ENCODE assay signal across 11 mouse cellular contexts in the genomic region with DNA sequence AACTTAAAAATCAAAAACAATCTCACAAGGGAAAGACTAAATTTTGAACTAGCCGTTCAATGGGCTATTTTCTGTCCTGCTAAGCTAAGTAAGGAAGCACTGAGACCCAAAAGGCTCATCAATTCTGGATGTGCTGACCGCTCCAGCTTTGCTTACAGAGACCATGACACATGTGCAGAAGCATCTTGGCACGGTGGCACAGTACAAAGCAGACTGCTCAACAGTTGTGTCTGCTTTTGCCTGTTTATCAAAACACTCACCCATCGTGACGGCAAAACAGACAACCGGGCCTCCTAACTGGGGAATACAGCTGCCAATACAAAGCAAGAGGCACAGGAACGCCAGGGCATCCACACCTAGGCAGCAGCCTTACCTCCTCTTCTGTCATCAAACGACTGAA. TPM values are rescaled to one million over a fixed set of nuclear protein-coding genes. Genes with fewer than 3 reads are reported as not detected.
DNase-seq lines count a peak whose midpoint lies in the region; ATAC-seq and TF ChIP-seq lines count a peak whose summit lies in the region.
"Had no signal": no experiment of that assay in that cellular context is flagged by ENCODE, and none has a peak within 500 bp of the region (broad histone marks: within the 10 kb centered on the region; RNA-seq: fewer than 3 reads in every experiment).

No protein-coding gene starts in this region.

- no peak overlapping the region for H3K4me3 ChIP-seq in lung, embryonic 16.5 days (ENCODE audit: low read length)
- H3K4me3 ChIP-seq in heart, embryonic 11.5 days (ENCODE audit: low read depth, low read length), result no peak overlapping the region
- no peak overlapping the region for H3K4me3 ChIP-seq in intestine, embryonic 15.5 days (replicated peaks)
- H3K4me3 ChIP-seq in stomach, postnatal 0 days (ENCODE audit: low read depth, low read length), result no peak overlapping the region

- no peak for DNase-seq in lung, adult 18-20 months
- no peak for DNase-seq in stomach, postnatal 0 days (ENCODE audit: low spot score)
- DNase-seq in right cerebral cortex, postnatal 14 days, result no peak
- DNase-seq: liver; thymus, postnatal 36 days had no signal

- H3K27me3 ChIP-seq in lung, embryonic 16.5 days (ENCODE audit: control insufficient read depth, insufficient read depth, low read depth, low read length), result no peaks in the 10 kb centered on the region
- H3K27me3 ChIP-seq in heart, embryonic 11.5 days (ENCODE audit: control insufficient read depth, insufficient read depth, low read length), result no peaks in the 10 kb centered on the region
- H3K27me3 ChIP-seq in intestine, embryonic 15.5 days (replicated peaks), result no peaks in the 10 kb centered on the region
- H3K27me3 ChIP-seq in stomach, postnatal 0 days (ENCODE audit: control insufficient read depth, insufficient read depth, low read length), result no peaks in the 10 kb centered on the region

- WGBS in lung, embryonic 16.5 days, result 56% methylated on average over 8 of the region's 8 CpGs
- WGBS in heart, embryonic 11.5 days (ENCODE audit: insufficient replicate concordance), result 60% methylated on average over 8 of the region's 8 CpGs
- WGBS in intestine, embryonic 15.5 days, result 59% methylated on average over 8 of the region's 8 CpGs
- 68% methylated on average over 8 of the region's 8 CpGs for WGBS in stomach, postnatal 0 days

- no peak for TF ChIP-seq CTCF in stomach, postnatal 0 days (IDR thresholded peaks at IDR 0.05; ENCODE audit: low read depth)

- no peak for ATAC-seq in lung, embryonic 16.5 days (ENCODE audit: low read depth)
- no peak for ATAC-seq in heart, embryonic 11.5 days (replicated peaks; ENCODE audit: insufficient number of reproducible peaks, low FRiP score, low TSS enrichment)
- no peak for ATAC-seq in intestine, embryonic 15.5 days
- no peak for ATAC-seq in stomach, postnatal 0 days (ENCODE audit: low FRiP score, low TSS enrichment)
- no peak for ATAC-seq in cerebellum, adult (ENCODE audit: insufficient number of reproducible peaks, low FRiP score, low TSS enrichment)
- ATAC-seq: hindbrain, postnatal 0 days had no signal

- no peak overlapping the region for H3K9ac ChIP-seq in lung, embryonic 16.5 days (ENCODE audit: low read length)
- peak overlapping the region; percentile 40; the same call in 1 of the 2 replicates for H3K9ac ChIP-seq in heart, embryonic 11.5 days (ENCODE audit: low read depth, low read length)
- no peak overlapping the region for H3K9ac ChIP-seq in intestine, embryonic 15.5 days
- H3K9ac ChIP-seq in stomach, postnatal 0 days (ENCODE audit: low read length), result no peak overlapping the region

- peaks cover 32% of the 10 kb centered on the region for H3K4me1 ChIP-seq in lung, embryonic 16.5 days (replicated peaks; ENCODE audit: control insufficient read depth, insufficient read depth, low read length)
- H3K4me1 ChIP-seq in heart, embryonic 11.5 days (ENCODE audit: control insufficient read depth, insufficient read depth, low read length), result peaks cover 51% of the 10 kb centered on the region
- H3K4me1 ChIP-seq in intestine, embryonic 15.5 days (replicated peaks), result peaks cover 26% of the 10 kb centered on the region
- peaks cover 8% of the 10 kb centered on the region; the same call in 1 of the 2 replicates for H3K4me1 ChIP-seq in stomach, postnatal 0 days (replicated peaks; ENCODE audit: control insufficient read depth, insufficient read depth)

- H3K36me3 ChIP-seq in lung, embryonic 16.5 days (ENCODE audit: control insufficient read depth, insufficient read depth, low read length), result peaks cover 3% of the 10 kb centered on the region
- H3K36me3 ChIP-seq in heart, embryonic 11.5 days (ENCODE audit: control insufficient read depth, insufficient read depth, low read length), result no peaks in the 10 kb centered on the region; the same call in 1 of the 2 replicates
- H3K36me3 ChIP-seq in intestine, embryonic 15.5 days, result 0 out of 2 replicates have a peak, but pooled peaks cover 3% of the 10 kb centered on the region
- H3K36me3 ChIP-seq in stomach, postnatal 0 days (ENCODE audit: control insufficient read depth, insufficient read depth, low read length), result no peaks in the 10 kb centered on the region

- no peak for TF ChIP-seq EP300 in stomach, postnatal 0 days (optimal IDR thresholded peaks at IDR 0.05)

- H3K4me2 ChIP-seq in lung, embryonic 16.5 days (ENCODE audit: low read depth, low read length), result no peak overlapping the region
- H3K4me2 ChIP-seq in heart, embryonic 11.5 days, result no peak overlapping the region
- no peak overlapping the region for H3K4me2 ChIP-seq in intestine, embryonic 15.5 days (replicated peaks)
- no peak overlapping the region for H3K4me2 ChIP-seq in stomach, postnatal 0 days (replicated peaks; ENCODE audit: low read depth)

- H3K27ac ChIP-seq in lung, embryonic 16.5 days (ENCODE audit: low read length), result peak overlapping the region; percentile 89
- H3K27ac ChIP-seq in heart, embryonic 11.5 days (ENCODE audit: low read depth, low read length), result peak overlapping the region; percentile 86
- H3K27ac ChIP-seq in intestine, embryonic 15.5 days, result peak overlapping the region; percentile 65; the same call in 1 of the 2 replicates
- H3K27ac ChIP-seq in stomach, postnatal 0 days (replicated peaks), result peak overlapping the region; percentile 40
- H3K27ac ChIP-seq: hindbrain, postnatal 0 days had no signal

- no peaks in the 10 kb centered on the region for H3K9me3 ChIP-seq in lung, embryonic 16.5 days (ENCODE audit: control insufficient read depth, low read length)
- H3K9me3 ChIP-seq in heart, embryonic 11.5 days (replicated peaks; ENCODE audit: control insufficient read depth, low read length), result no peaks in the 10 kb centered on the region
- H3K9me3 ChIP-seq in intestine, embryonic 15.5 days, result no peaks in the 10 kb centered on the region
- no peaks in the 10 kb centered on the region for H3K9me3 ChIP-seq in stomach, postnatal 0 days (ENCODE audit: control insufficient read depth, low read length)

RNA-seq across cellular contexts. Expression of a gene that starts 35.1 kb away (rescaled TPM):
- polyA plus RNA-seq in lung, embryonic 16.5 days (2015; fragmentation: Nextera tagmentation; extraction: Ambion mirVana), result 14.7 and 15.7 TPM in 2 replicates
- 12.8 and 16.7 TPM in 2 replicates for polyA plus RNA-seq in heart, embryonic 11.5 days (2014; fragmentation: Nextera tagmentation; extraction: Ambion mirVana)
- 15.3 and 17.4 TPM in 2 replicates for polyA plus RNA-seq in intestine, embryonic 15.5 days (2015; fragmentation: Nextera tagmentation; extraction: Ambion mirVana)
- polyA plus RNA-seq in stomach, postnatal 0 days (2015; fragmentation: Nextera tagmentation; extraction: Ambion mirVana), result 3.5 and 3.6 TPM in 2 replicates

RNA-seq across cellular contexts. Expression of a gene that starts 38.9 kb away (rescaled TPM):
- polyA plus RNA-seq in lung, embryonic 16.5 days (2015; fragmentation: Nextera tagmentation; extraction: Ambion mirVana), result 64.1 and 79.2 TPM in 2 replicates
- 165 and 210 TPM in 2 replicates for polyA plus RNA-seq in heart, embryonic 11.5 days (2014; fragmentation: Nextera tagmentation; extraction: Ambion mirVana)
- 23.3 and 31.2 TPM in 2 replicates for polyA plus RNA-seq in intestine, embryonic 15.5 days (2015; fragmentation: Nextera tagmentation; extraction: Ambion mirVana)
- 29.8 and 37.9 TPM in 2 replicates for polyA plus RNA-seq in stomach, postnatal 0 days (2015; fragmentation: Nextera tagmentation; extraction: Ambion mirVana)
- polyA plus RNA-seq: adrenal gland, adult 2 months had no signal

RNA-seq across cellular contexts. Expression of a gene that starts 41.2 kb away (rescaled TPM):
- 57.6 and 58.4 TPM in 2 replicates for polyA plus RNA-seq in lung, embryonic 16.5 days (2015; fragmentation: Nextera tagmentation; extraction: Ambion mirVana)
- 31.9 and 35.1 TPM in 2 replicates for polyA plus RNA-seq in heart, embryonic 11.5 days (2014; fragmentation: Nextera tagmentation; extraction: Ambion mirVana)
- polyA plus RNA-seq in intestine, embryonic 15.5 days (2015; fragmentation: Nextera tagmentation; extraction: Ambion mirVana), result 45.3 and 51.1 TPM in 2 replicates
- polyA plus RNA-seq in stomach, postnatal 0 days (2015; fragmentation: Nextera tagmentation; extraction: Ambion mirVana), result 15.7 and 16.1 TPM in 2 replicates
